Mouse (Mus musculus): ENCODE data around the gene Maml1. TPM values are rescaled to one million over a fixed set of nuclear protein-coding genes. Genes with fewer than 3 reads are reported as not detected.

Gene Maml1
- polyA plus RNA-seq, 1 experiment from 2014 or later: 6.0 TPM

GRCm38 (mm10) chr11:50252684-50253265 is 39.3 kb downstream of the Maml1 start:
- ATAC-seq (replicated peaks; ENCODE audit: low FRiP score, low read depth) (peak; percentile 57), DNase-seq (ENCODE audit: low spot score) (peak; percentile 78)
- Histone ChIP-seq H3K27ac (peak overlapping the region; percentile 84), H3K9ac (ENCODE audit: low read depth, low read length) (0 out of 2 replicates have a peak overlapping the region, but pooled peaks have one; percentile 35), H3K4me2 (ENCODE audit: low read length) (no peak overlapping the region), H3K4me1 (replicated peaks; ENCODE audit: insufficient read depth, low read length) (peaks cover 6% of the 10 kb centered on the region; the same call in 1 of the 2 replicates), H3K9me3 (replicated peaks; ENCODE audit: low read length) (no peaks in the 10 kb centered on the region), H3K4me3 (replicated peaks; ENCODE audit: low read depth, low read length) (no peak overlapping the region), H3K36me3 (ENCODE audit: insufficient read depth, low read length) (peaks cover 17% of the 10 kb centered on the region), H3K27me3 (ENCODE audit: insufficient read depth, low read length) (no peaks in the 10 kb centered on the region)
- TF ChIP-seq CTCF (IDR thresholded peaks at IDR 0.05; ENCODE audit: low read depth): no peak
- WGBS: 42% methylated on average over 11 of the region's 11 CpGs

- 0 out of 2 replicates have a peak overlapping the region, but pooled peaks have one; percentile 35 for H3K9ac ChIP-seq (ENCODE audit: low read depth, low read length)
- peaks cover 13% of the 10 kb centered on the region for H3K36me3 ChIP-seq (ENCODE audit: insufficient read depth, low read length)
- H3K9me3 ChIP-seq (replicated peaks; ENCODE audit: low read length): no peaks in the 10 kb centered on the region
- H3K27me3 ChIP-seq (ENCODE audit: insufficient read depth, low read length): no peaks in the 10 kb centered on the region
- H3K4me1 ChIP-seq (replicated peaks; ENCODE audit: insufficient read depth, low read length): peaks cover 6% of the 10 kb centered on the region; the same call in 1 of the 2 replicates
- peak overlapping the region; percentile 84 for H3K27ac ChIP-seq
- DNase-seq (ENCODE audit: low spot score) (peak; percentile 86), ATAC-seq (replicated peaks; ENCODE audit: low FRiP score, low read depth) (peak; percentile 45; the same call in 1 of the 2 replicates)
- no peak overlapping the region for H3K4me3 ChIP-seq (replicated peaks; ENCODE audit: low read depth, low read length)
- no peak overlapping the region for H3K4me2 ChIP-seq (ENCODE audit: low read length)
- TF ChIP-seq CTCF (IDR thresholded peaks at IDR 0.05; ENCODE audit: low read depth): no peak
- WGBS: 42% methylated on average over 3 of the region's 3 CpGs
Measured at GRCm38 (mm10) chr11:50252166-50252565, 39.9 kb downstream of the Maml1 start.

GRCm38 (mm10) chr11:50248473-50249171 is 43.5 kb downstream of the Maml1 start:
- ATAC-seq (replicated peaks; ENCODE audit: low FRiP score, low read depth) (no peak), DNase-seq (ENCODE audit: low spot score) (no peak)
- whole genome bisulfite sequencing: 50% methylated on average over 7 of the region's 7 CpGs
- Histone ChIP-seq H3K4me1 (replicated peaks; ENCODE audit: insufficient read depth, low read length) (peaks cover 6% of the 10 kb centered on the region; the same call in 1 of the 2 replicates), H3K36me3 (ENCODE audit: insufficient read depth, low read length) (no peaks in the 10 kb centered on the region), H3K4me2 (ENCODE audit: low read length) (no peak overlapping the region), H3K9me3 (replicated peaks; ENCODE audit: low read length) (no peaks in the 10 kb centered on the region), H3K27me3 (ENCODE audit: insufficient read depth, low read length) (no peaks in the 10 kb centered on the region), H3K4me3 (replicated peaks; ENCODE audit: low read depth, low read length) (no peak overlapping the region), H3K9ac (ENCODE audit: low read depth, low read length) (no peak overlapping the region), H3K27ac (no peak overlapping the region)
- TF ChIP-seq CTCF (IDR thresholded peaks at IDR 0.05; ENCODE audit: low read depth): no peak

- Histone ChIP-seq H3K27me3 (ENCODE audit: insufficient read depth, low read length) (no peaks in the 10 kb centered on the region), H3K4me2 (ENCODE audit: low read length) (no peak overlapping the region), H3K9ac (ENCODE audit: low read depth, low read length) (no peak overlapping the region), H3K4me1 (replicated peaks; ENCODE audit: insufficient read depth, low read length) (no peaks in the 10 kb centered on the region), H3K27ac (no peak overlapping the region), H3K4me3 (replicated peaks; ENCODE audit: low read depth, low read length) (no peak overlapping the region), H3K36me3 (ENCODE audit: insufficient read depth, low read length) (no peaks in the 10 kb centered on the region), H3K9me3 (replicated peaks; ENCODE audit: low read length) (no peaks in the 10 kb centered on the region)
- TF ChIP-seq CTCF (IDR thresholded peaks at IDR 0.05; ENCODE audit: low read depth): no peak
- DNase-seq (ENCODE audit: low spot score) (no peak), ATAC-seq (replicated peaks; ENCODE audit: low FRiP score, low read depth) (no peak)
- 62% methylated on average over 5 of the region's 5 CpGs for WGBS
Measured at GRCm38 (mm10) chr11:50245269-50245668, 46.8 kb downstream of the Maml1 start.

- Histone ChIP-seq H3K4me2 (ENCODE audit: low read length) (no peak overlapping the region), H3K9me3 (replicated peaks; ENCODE audit: low read length) (no peaks in the 10 kb centered on the region), H3K36me3 (ENCODE audit: insufficient read depth, low read length) (no peaks in the 10 kb centered on the region), H3K4me1 (replicated peaks; ENCODE audit: insufficient read depth, low read length) (no peaks in the 10 kb centered on the region), H3K4me3 (replicated peaks; ENCODE audit: low read depth, low read length) (no peak overlapping the region), H3K9ac (ENCODE audit: low read depth, low read length) (no peak overlapping the region), H3K27ac (no peak overlapping the region), H3K27me3 (ENCODE audit: insufficient read depth, low read length) (no peaks in the 10 kb centered on the region)
- no peak for DNase-seq (ENCODE audit: low spot score)
- ATAC-seq (replicated peaks; ENCODE audit: low FRiP score, low read depth): no peak
- TF ChIP-seq CTCF (IDR thresholded peaks at IDR 0.05; ENCODE audit: low read depth): no peak
- WGBS: 72% methylated on average over 6 of the region's 6 CpGs
Measured at GRCm38 (mm10) chr11:50243926-50244325, 48.2 kb downstream of the Maml1 start.

- peaks cover 12% of the 10 kb centered on the region; the same call in 1 of the 2 replicates for H3K4me1 ChIP-seq (replicated peaks; ENCODE audit: insufficient read depth, low read length)
- no peak for ATAC-seq (replicated peaks; ENCODE audit: low FRiP score, low read depth)
- no peak overlapping the region for H3K9ac ChIP-seq (ENCODE audit: low read depth, low read length)
- H3K27me3 ChIP-seq (ENCODE audit: insufficient read depth, low read length): no peaks in the 10 kb centered on the region
- no peak overlapping the region for H3K4me2 ChIP-seq (ENCODE audit: low read length)
- 81% methylated on average over 7 of the region's 7 CpGs for WGBS
- H3K36me3 ChIP-seq (ENCODE audit: insufficient read depth, low read length): no peaks in the 10 kb centered on the region
- H3K4me3 ChIP-seq (replicated peaks; ENCODE audit: low read depth, low read length): no peak overlapping the region
- no peak for TF ChIP-seq CTCF (IDR thresholded peaks at IDR 0.05; ENCODE audit: low read depth)
- no peak for DNase-seq (ENCODE audit: low spot score)
- no peak overlapping the region; the same call in 1 of the 2 replicates for H3K27ac ChIP-seq
- no peaks in the 10 kb centered on the region for H3K9me3 ChIP-seq (replicated peaks; ENCODE audit: low read length)
Measured at GRCm38 (mm10) chr11:50240235-50240911, 51.7 kb downstream of the Maml1 start.

Measured in kidney, postnatal 0 days (tissue).